Mouse (Mus musculus): ENCODE results near the gene St3gal6. TPM values are rescaled to one million over a fixed set of nuclear protein-coding genes. Genes with fewer than 3 reads are reported as not detected.

St3gal6 gene
- 24.2 and 27.0 TPM in 2 replicates for polyA plus RNA-seq (2012; rRNA removed)

DNA sequence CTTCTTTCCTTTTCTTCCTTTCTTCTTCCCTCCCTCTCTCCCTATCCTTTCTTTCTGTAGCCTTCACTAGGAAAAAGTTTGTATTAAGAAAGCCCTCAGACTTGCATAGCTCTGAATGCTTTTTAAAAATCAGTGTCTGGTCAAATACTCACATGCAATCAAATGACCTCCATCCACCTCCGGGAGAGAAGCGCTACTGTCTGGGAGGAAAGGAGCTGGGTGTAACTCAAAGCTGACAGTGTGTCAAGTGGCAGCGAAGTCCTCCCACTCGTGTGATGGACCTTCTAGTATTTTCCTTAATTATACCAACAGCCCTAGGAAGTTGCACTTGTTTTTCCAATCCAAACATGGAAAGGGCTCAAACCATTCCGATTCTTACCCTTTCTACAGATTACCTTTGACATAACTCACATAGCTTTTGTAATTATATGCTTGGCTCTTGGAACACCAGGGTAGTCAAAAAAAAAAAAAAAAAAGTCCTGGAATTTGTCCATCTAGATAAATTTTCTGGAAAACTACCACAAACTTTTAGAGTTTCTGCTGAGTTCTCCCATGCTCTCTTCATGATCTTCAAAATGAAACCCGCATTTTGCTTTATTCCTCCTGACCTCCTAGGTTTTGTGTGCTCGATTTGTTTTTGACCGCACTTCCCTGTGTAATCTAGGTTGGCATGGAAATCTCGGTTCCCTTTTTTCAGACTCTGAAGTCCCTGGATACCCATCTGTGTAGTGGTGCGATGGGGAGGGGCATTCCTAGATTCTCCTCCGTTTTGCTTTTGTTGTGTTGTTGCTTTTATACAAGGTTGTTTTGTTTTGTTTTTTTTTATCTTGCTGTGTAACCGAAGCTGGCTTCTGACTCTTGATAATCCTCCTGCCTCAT is at the start of gene St3gal6:
St3gal6 (minus strand) TSS at position 272 of the 879 bp plus-strand sequence.
- no peak for TF ChIP-seq POLR2A (IDR thresholded peaks at IDR 0.05; ENCODE audit: control insufficient read depth, low read depth, low read length)
- no peak for TF ChIP-seq CTCF (IDR thresholded peaks at IDR 0.05; ENCODE audit: control insufficient read depth, insufficient read depth, insufficient replicate concordance, low read depth, low read length)
- Histone ChIP-seq H3K36me3 (ENCODE audit: control insufficient read depth, insufficient read depth, low read length) (no peaks in the 10 kb centered on the region), H3K27ac (ENCODE audit: control insufficient read depth, insufficient read depth, low read depth, low read length) (peak within 1 kb of the TSS; percentile 65), H3K4me3 (ENCODE audit: control insufficient read depth, low read depth, low read length) (peak within 1 kb of the TSS; percentile 89), H3K27me3 (ENCODE audit: control insufficient read depth, insufficient read depth, low read length) (no peaks in the 10 kb centered on the region; the same call in 1 of the 2 replicates), H3K4me1 (ENCODE audit: control insufficient read depth, insufficient read depth, low read length) (peaks cover 3% of the 10 kb centered on the region; the same call in 1 of the 2 replicates)

- no peaks in the 10 kb centered on the region for H3K4me1 ChIP-seq (ENCODE audit: control insufficient read depth, insufficient read depth, low read length)
- H3K4me3 ChIP-seq (ENCODE audit: control insufficient read depth, low read depth, low read length) = no peak overlapping the region
- H3K27ac ChIP-seq (ENCODE audit: control insufficient read depth, insufficient read depth, low read depth, low read length) = no peak overlapping the region
- no peaks in the 10 kb centered on the region for H3K27me3 ChIP-seq (ENCODE audit: control insufficient read depth, insufficient read depth, low read length)
- TF ChIP-seq POLR2A (IDR thresholded peaks at IDR 0.05; ENCODE audit: control insufficient read depth, low read depth, low read length) (no peak), CTCF (IDR thresholded peaks at IDR 0.05; ENCODE audit: control insufficient read depth, insufficient read depth, insufficient replicate concordance, low read depth, low read length) (no peak)
- no peaks in the 10 kb centered on the region for H3K36me3 ChIP-seq (ENCODE audit: control insufficient read depth, insufficient read depth, low read length)
Measured at GRCm38 (mm10) chr16:58570694-58571264, 46.7 kb upstream of the St3gal6 start.

DNA sequence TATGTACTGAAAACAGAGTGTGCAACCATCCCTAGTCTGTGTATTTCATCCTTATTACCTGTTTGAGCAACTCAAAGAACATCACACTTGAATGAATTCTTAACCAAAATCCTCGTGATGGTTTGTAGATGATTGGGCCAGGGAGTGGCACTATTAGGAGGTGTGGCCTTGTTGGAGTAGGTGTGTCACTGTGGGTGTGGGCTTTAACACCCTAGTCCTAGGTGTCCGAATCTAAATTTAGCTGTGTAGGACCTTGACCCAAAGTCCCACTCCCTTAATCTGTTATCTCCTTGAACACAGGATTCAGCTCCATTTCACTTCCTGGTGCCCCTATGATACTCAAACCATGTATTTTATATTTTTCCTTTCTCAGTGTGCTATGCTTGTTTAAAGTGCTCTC is 37.2 kb upstream of the St3gal6 start:
- no peaks in the 10 kb centered on the region for H3K27me3 ChIP-seq (ENCODE audit: control insufficient read depth, insufficient read depth, low read length)
- H3K36me3 ChIP-seq (ENCODE audit: control insufficient read depth, insufficient read depth, low read length) = no peaks in the 10 kb centered on the region
- no peak overlapping the region for H3K4me3 ChIP-seq (ENCODE audit: control insufficient read depth, low read depth, low read length)
- TF ChIP-seq POLR2A (IDR thresholded peaks at IDR 0.05; ENCODE audit: control insufficient read depth, low read depth, low read length) (no peak), CTCF (IDR thresholded peaks at IDR 0.05; ENCODE audit: control insufficient read depth, insufficient read depth, insufficient replicate concordance, low read depth, low read length) (no peak)
- no peaks in the 10 kb centered on the region for H3K4me1 ChIP-seq (ENCODE audit: control insufficient read depth, insufficient read depth, low read length)
- no peak overlapping the region for H3K27ac ChIP-seq (ENCODE audit: control insufficient read depth, insufficient read depth, low read depth, low read length)

DNA sequence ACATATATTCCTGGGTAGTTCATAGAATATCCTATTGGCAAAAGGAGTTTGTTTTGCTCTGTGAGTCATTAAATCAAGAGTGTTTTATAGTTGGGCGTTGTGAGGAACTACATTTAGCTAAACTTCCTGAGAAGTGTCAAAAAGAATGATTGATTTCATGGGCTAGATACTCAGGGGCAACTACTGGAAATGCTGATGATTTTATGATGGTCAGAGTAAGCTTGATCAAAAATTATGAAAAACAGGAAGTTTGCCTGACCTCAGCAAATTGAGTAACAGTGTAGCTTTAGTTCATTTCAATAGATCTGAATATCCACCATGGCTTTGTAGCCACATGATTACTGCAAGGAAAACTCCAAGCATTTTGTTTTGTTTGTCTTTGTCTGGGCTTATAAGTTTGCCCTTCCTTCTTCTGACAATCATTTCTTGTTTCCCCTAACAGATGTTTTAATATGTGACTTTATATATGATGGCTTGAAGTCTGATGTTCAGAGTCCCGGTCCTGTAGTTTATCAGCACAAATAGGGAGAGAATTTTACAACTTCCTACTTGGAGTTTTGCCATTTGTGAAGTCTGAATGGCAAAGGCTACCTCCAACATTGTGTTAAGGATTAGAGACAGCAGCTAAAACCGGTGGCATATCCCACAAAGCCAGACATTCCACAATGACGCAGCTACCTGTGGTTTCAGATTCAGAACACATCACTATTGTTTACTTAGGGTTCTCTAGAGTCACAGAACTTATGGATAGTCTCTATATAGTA is 32.2 kb upstream of the St3gal6 start:
- no peak for TF ChIP-seq CTCF (IDR thresholded peaks at IDR 0.05; ENCODE audit: control insufficient read depth, insufficient read depth, insufficient replicate concordance, low read depth, low read length)
- TF ChIP-seq POLR2A (IDR thresholded peaks at IDR 0.05; ENCODE audit: control insufficient read depth, low read depth, low read length) = no peak
- Histone ChIP-seq H3K4me1 (ENCODE audit: control insufficient read depth, insufficient read depth, low read length) (peaks cover 2% of the 10 kb centered on the region; the same call in 1 of the 2 replicates), H3K4me3 (ENCODE audit: control insufficient read depth, low read depth, low read length) (no peak overlapping the region), H3K27ac (ENCODE audit: control insufficient read depth, insufficient read depth, low read depth, low read length) (no peak overlapping the region), H3K27me3 (ENCODE audit: control insufficient read depth, insufficient read depth, low read length) (no peaks in the 10 kb centered on the region), H3K36me3 (ENCODE audit: control insufficient read depth, insufficient read depth, low read length) (no peaks in the 10 kb centered on the region)

DNA sequence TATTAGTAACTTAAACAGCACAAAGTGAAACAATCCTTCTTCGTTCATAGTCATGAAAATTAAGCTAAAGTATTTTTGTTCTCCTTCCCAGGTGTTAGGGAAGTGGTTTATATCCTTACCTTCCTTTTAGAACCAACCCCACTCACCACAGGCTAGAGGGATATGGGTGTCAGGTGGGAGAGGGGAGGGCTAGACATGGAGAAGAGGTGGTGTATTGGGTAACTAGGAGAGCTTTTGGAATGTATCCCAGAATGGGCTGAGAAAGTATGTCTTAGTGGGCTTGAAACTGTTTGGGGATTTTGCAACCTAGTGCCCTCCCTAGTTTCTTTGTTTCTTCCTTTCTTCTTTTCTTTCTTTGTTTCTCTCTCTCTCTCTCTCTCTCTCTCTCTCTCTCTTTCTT is 30.6 kb upstream of the St3gal6 start:
- Histone ChIP-seq H3K27me3 (ENCODE audit: control insufficient read depth, insufficient read depth, low read length) (no peaks in the 10 kb centered on the region), H3K4me3 (ENCODE audit: control insufficient read depth, low read depth, low read length) (no peak overlapping the region), H3K36me3 (ENCODE audit: control insufficient read depth, insufficient read depth, low read length) (no peaks in the 10 kb centered on the region), H3K27ac (ENCODE audit: control insufficient read depth, insufficient read depth, low read depth, low read length) (no peak overlapping the region), H3K4me1 (ENCODE audit: control insufficient read depth, insufficient read depth, low read length) (peaks cover 2% of the 10 kb centered on the region; the same call in 1 of the 2 replicates)
- TF ChIP-seq CTCF (IDR thresholded peaks at IDR 0.05; ENCODE audit: control insufficient read depth, insufficient read depth, insufficient replicate concordance, low read depth, low read length) (no peak), POLR2A (IDR thresholded peaks at IDR 0.05; ENCODE audit: control insufficient read depth, low read depth, low read length) (no peak)

- H3K4me1 ChIP-seq (ENCODE audit: control insufficient read depth, insufficient read depth, low read length) = no peaks in the 10 kb centered on the region
- no peaks in the 10 kb centered on the region for H3K36me3 ChIP-seq (ENCODE audit: control insufficient read depth, insufficient read depth, low read length)
- H3K27me3 ChIP-seq (ENCODE audit: control insufficient read depth, insufficient read depth, low read length) = no peaks in the 10 kb centered on the region
- TF ChIP-seq CTCF (IDR thresholded peaks at IDR 0.05; ENCODE audit: control insufficient read depth, insufficient read depth, insufficient replicate concordance, low read depth, low read length) (no peak), POLR2A (IDR thresholded peaks at IDR 0.05; ENCODE audit: control insufficient read depth, low read depth, low read length) (no peak)
- H3K4me3 ChIP-seq (ENCODE audit: control insufficient read depth, low read depth, low read length) = no peak overlapping the region
- no peak overlapping the region for H3K27ac ChIP-seq (ENCODE audit: control insufficient read depth, insufficient read depth, low read depth, low read length)
Measured at GRCm38 (mm10) chr16:58548042-58548441, 24.0 kb upstream of the St3gal6 start.

- Histone ChIP-seq H3K27ac (ENCODE audit: control insufficient read depth, insufficient read depth, low read depth, low read length) (no peak overlapping the region), H3K36me3 (ENCODE audit: control insufficient read depth, insufficient read depth, low read length) (no peaks in the 10 kb centered on the region), H3K4me1 (ENCODE audit: control insufficient read depth, insufficient read depth, low read length) (no peaks in the 10 kb centered on the region), H3K4me3 (ENCODE audit: control insufficient read depth, low read depth, low read length) (no peak overlapping the region), H3K27me3 (ENCODE audit: control insufficient read depth, insufficient read depth, low read length) (no peaks in the 10 kb centered on the region)
- TF ChIP-seq CTCF (IDR thresholded peaks at IDR 0.05; ENCODE audit: control insufficient read depth, insufficient read depth, insufficient replicate concordance, low read depth, low read length) = no peak
- TF ChIP-seq POLR2A (IDR thresholded peaks at IDR 0.05; ENCODE audit: control insufficient read depth, low read depth, low read length) = no peak
Measured at GRCm38 (mm10) chr16:58546128-58546527, 22.1 kb upstream of the St3gal6 start.

Measured in testis, adult 2 months (tissue).